Mouse (Mus musculus): ENCODE data around the gene Kctd12. TPM values are rescaled to one million over a fixed set of nuclear protein-coding genes. Genes with fewer than 3 reads are reported as not detected.

Kctd12 gene
- polyA plus RNA-seq, 1 experiment from 2014 or later = 7.1 TPM

- no peak overlapping the region for H3K9ac ChIP-seq
- 72% methylated on average over 2 of the region's 2 CpGs for WGBS
- no peaks in the 10 kb centered on the region for H3K9me3 ChIP-seq
These were observed 34.6 kb downstream of the Kctd12 start for GRCm38 (mm10) chr14:102947796-102948195.

DNA sequence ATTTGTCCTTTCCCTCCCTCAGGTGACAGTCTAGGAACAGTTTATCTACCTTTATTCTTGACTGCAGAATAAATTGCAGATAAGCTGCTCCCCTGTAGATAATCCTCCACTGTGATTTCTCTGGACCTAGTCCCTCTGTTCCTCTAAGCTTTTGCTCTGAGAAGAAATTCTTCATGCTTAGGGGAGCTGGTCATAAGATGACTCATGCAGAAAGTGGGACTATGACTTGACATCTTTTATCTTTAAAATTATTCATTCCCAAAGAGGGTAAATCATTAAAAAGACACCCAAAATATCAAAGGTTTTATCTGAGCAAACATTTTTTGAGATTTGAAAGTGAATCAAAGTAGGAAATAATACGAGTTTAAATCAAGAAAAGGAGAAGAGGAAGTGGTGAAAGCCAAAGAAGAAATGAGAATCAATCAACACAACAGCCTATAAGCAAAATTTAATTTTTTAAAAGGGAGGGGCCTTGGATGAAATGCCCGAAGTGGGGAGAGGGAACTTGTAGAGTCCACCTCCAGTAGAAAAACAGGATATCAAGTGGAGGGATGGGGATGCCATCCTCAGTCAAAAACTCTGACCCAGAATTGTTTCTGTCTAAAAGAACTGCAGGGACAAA lies 40.1 kb downstream of the Kctd12 start:
- 70% methylated on average over 2 of the region's 2 CpGs for WGBS
- Histone ChIP-seq H3K9me3 (no peaks in the 10 kb centered on the region), H3K4me1 (no peaks in the 10 kb centered on the region), H3K4me3 (replicated peaks) (no peak overlapping the region), H3K27ac (no peak overlapping the region), H3K36me3 (replicated peaks) (no peaks in the 10 kb centered on the region), H3K9ac (no peak overlapping the region), H3K4me2 (no peak overlapping the region), H3K27me3 (no peaks in the 10 kb centered on the region)
- no peak for ATAC-seq (ENCODE audit: low FRiP score)

More at GRCm38 (mm10) chr14:102947796-102948195, 34.6 kb downstream of the Kctd12 start:
- H3K27me3 ChIP-seq = no peaks in the 10 kb centered on the region
- H3K4me3 ChIP-seq (replicated peaks) = no peak overlapping the region
- no peak for ATAC-seq (ENCODE audit: low FRiP score)
- no peaks in the 10 kb centered on the region for H3K36me3 ChIP-seq (replicated peaks)
- no peak overlapping the region for H3K4me2 ChIP-seq
- H3K4me1 ChIP-seq = no peaks in the 10 kb centered on the region
- no peak overlapping the region for H3K27ac ChIP-seq

DNA sequence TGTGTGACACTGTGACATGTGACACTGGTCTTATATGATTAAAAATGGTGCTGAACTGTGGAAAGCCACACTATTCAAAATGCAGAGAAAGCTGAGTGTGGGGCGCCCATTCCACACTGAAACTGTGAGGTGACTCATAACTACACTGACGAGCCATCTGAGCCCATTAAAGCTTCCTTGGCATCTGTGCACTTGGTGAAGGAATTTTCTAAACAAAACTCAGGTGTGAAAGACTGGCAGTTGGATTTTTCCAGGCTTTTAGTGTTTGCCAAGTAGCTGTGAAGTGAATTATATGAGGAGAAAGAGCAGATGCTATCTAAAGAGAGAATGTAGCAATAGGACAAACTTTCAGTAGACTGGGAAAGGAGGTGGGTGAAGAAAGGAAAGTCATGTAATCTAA lies 47.6 kb downstream of the Kctd12 start:
- Histone ChIP-seq H3K9me3 (no peaks in the 10 kb centered on the region), H3K4me3 (replicated peaks) (no peak overlapping the region), H3K4me1 (no peaks in the 10 kb centered on the region), H3K27ac (no peak overlapping the region), H3K4me2 (no peak overlapping the region), H3K9ac (no peak overlapping the region), H3K27me3 (no peaks in the 10 kb centered on the region), H3K36me3 (replicated peaks) (no peaks in the 10 kb centered on the region)
- no peak for ATAC-seq (ENCODE audit: low FRiP score)
- 80% methylated on average over 2 of the region's 2 CpGs for WGBS

GRCm38 (mm10) chr14:102930933-102931332 lies 51.5 kb downstream of the Kctd12 start:
- no peak for ATAC-seq (ENCODE audit: low FRiP score)
- Histone ChIP-seq H3K36me3 (replicated peaks) (no peaks in the 10 kb centered on the region), H3K27me3 (no peaks in the 10 kb centered on the region), H3K4me2 (no peak overlapping the region), H3K4me3 (replicated peaks) (no peak overlapping the region), H3K27ac (no peak overlapping the region), H3K9me3 (no peaks in the 10 kb centered on the region), H3K4me1 (no peaks in the 10 kb centered on the region), H3K9ac (no peak overlapping the region)
- WGBS = 80% methylated on average over 1 of the region's 1 CpGs

DNA sequence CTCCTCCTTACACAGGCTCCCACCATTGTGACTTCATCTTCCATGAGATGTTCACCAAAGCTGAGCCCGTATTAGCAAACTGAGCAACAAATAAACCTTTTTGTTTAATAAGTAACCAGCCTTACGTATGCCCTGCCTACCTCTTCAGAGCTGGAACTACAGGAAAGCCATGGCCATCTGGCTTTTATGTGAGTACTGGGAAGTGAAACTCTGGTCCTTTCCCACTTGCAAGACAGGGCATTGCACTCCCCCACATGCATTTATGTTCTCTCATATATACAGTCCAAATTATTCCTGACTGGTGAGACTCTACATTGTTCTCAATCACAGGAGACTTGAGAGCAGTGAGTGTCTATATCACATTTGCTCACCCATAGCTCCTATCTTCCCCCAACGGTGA lies 52.9 kb downstream of the Kctd12 start:
- H3K36me3 ChIP-seq (replicated peaks) = no peaks in the 10 kb centered on the region
- no peaks in the 10 kb centered on the region for H3K9me3 ChIP-seq
- no peaks in the 10 kb centered on the region for H3K27me3 ChIP-seq
- no peak for ATAC-seq (ENCODE audit: low FRiP score)
- WGBS = 86% methylated on average over 3 of the region's 3 CpGs
- H3K27ac ChIP-seq = no peak overlapping the region
- no peak overlapping the region for H3K9ac ChIP-seq
- H3K4me1 ChIP-seq = no peaks in the 10 kb centered on the region
- H3K4me2 ChIP-seq = no peak overlapping the region
- no peak overlapping the region for H3K4me3 ChIP-seq (replicated peaks)

- WGBS = 93% methylated on average over 5 of the region's 5 CpGs
These were observed 54.5 kb downstream of the Kctd12 start for GRCm38 (mm10) chr14:102927847-102928466.

More at GRCm38 (mm10) chr14:102927847-102928466, 54.5 kb downstream of the Kctd12 start:
- no peaks in the 10 kb centered on the region for H3K9me3 ChIP-seq
- no peak for ATAC-seq (ENCODE audit: low FRiP score)
- no peak overlapping the region for H3K4me3 ChIP-seq (replicated peaks)
- H3K9ac ChIP-seq = no peak overlapping the region
- H3K4me1 ChIP-seq = no peaks in the 10 kb centered on the region
- H3K4me2 ChIP-seq = no peak overlapping the region
- H3K27me3 ChIP-seq = no peaks in the 10 kb centered on the region
- no peaks in the 10 kb centered on the region for H3K36me3 ChIP-seq (replicated peaks)
- H3K27ac ChIP-seq = no peak overlapping the region

Small RNAs within 50 kb of the gene (microRNA-seq; reads per million reads assigned to microRNA genes)
- gene Mir5130 = 1.7 reads per million

Other genes with a start within 250 kb of the Kctd12 start
- gene Acod1, start 64.3 kb upstream of the Kctd12 start, polyA plus RNA-seq (2016; fragmentation: Nextera tagmentation; extraction: Ambion mirVana) = 0.06 TPM in 1 of 2 replicates, not detected in the other
- 17.6 and 19.9 TPM in 2 replicates for gene Cln5, start 87.6 kb upstream of the Kctd12 start, polyA plus RNA-seq (2016; fragmentation: Nextera tagmentation; extraction: Ambion mirVana)
- gene Fbxl3, start 116.9 kb upstream of the Kctd12 start, polyA plus RNA-seq (2016; fragmentation: Nextera tagmentation; extraction: Ambion mirVana) = 23.7 and 27.4 TPM in 2 replicates

Measured in forebrain, embryonic 12.5 days (tissue).